Mouse (Mus musculus): ENCODE measurements around the gene Klb. TPM values are rescaled to one million over a fixed set of nuclear protein-coding genes. Genes with fewer than 3 reads are reported as not detected.
A peak's percentile ranks its signal among the peaks of the same experiment; 100 is the strongest.
"Not testable (repeated sequence)": the region's sequence is repeated elsewhere in the genome, so short reads cannot be mapped to it uniquely, and the experiment has no call there.

The Klb gene
- polyA plus RNA-seq (2015; fragmentation: Nextera tagmentation; extraction: Ambion mirVana): 0.08 TPM in 1 of 2 replicates, not detected in the other

GRCm38 (mm10) chr5:65348168-65348567 lies at the start of gene Klb:
Gene Klb, plus strand, starts transcription at chr5:65348314.
- no peak within 1 kb of the TSS; the same call in 1 of the 2 replicates for H3K4me3 ChIP-seq
- H3K9ac ChIP-seq: 0 out of 2 replicates have a peak within 1 kb of the TSS, but pooled peaks have one; percentile 27
- no peak within 1 kb of the TSS for H3K27ac ChIP-seq
- H3K4me2 ChIP-seq (replicated peaks): peak within 1 kb of the TSS; percentile 36
- H3K9me3 ChIP-seq: no peaks in the 10 kb centered on the region
- no peaks in the 10 kb centered on the region for H3K4me1 ChIP-seq
- ATAC-seq (ENCODE audit: low FRiP score, low read depth): no peak
- no peaks in the 10 kb centered on the region for H3K27me3 ChIP-seq
- no peaks in the 10 kb centered on the region for H3K36me3 ChIP-seq
- 56% methylated on average over 15 of the region's 15 CpGs for WGBS

- not testable (repeated sequence) for H3K27me3 ChIP-seq; H3K4me2 ChIP-seq (replicated peaks); H3K4me1 ChIP-seq; H3K4me3 ChIP-seq; H3K9ac ChIP-seq; H3K9me3 ChIP-seq; ATAC-seq (ENCODE audit: low FRiP score, low read depth); H3K27ac ChIP-seq
- H3K36me3 ChIP-seq: peaks cover 60% of the 10 kb centered on the region
- 92% methylated on average over 1 of the region's 1 CpGs for WGBS
Observed at GRCm38 (mm10) chr5:65299623-65300022, 48.5 kb upstream of the Klb start.

DNA sequence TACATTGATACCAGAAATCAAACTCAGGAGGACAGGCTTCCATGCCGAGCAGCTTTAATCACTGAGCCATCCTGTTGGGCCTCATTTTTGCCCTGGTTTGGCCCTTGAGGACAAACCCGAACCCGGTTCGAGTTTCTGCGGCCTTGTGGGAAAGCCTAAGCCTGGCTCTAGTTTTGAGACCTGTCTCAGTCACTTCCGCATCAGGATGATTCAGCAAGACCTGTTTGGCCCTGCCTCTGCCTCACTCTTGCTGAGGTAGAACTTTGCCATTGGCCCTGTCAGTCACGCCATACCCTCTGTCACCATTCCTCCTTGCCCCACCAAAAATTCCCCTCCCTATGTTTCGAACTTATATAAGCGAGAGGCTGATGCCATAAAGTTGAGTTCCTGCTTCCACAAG lies 48.0 kb upstream of the Klb start:
- Histone ChIP-seq H3K27me3 (no peaks in the 10 kb centered on the region), H3K9ac (no peak overlapping the region), H3K36me3 (peaks cover 60% of the 10 kb centered on the region), H3K4me2 (replicated peaks) (no peak overlapping the region), H3K27ac (no peak overlapping the region), H3K4me1 (no peaks in the 10 kb centered on the region), H3K9me3 (no peaks in the 10 kb centered on the region), H3K4me3 (no peak overlapping the region)
- WGBS: 89% methylated on average over 9 of the region's 9 CpGs
- no peak for ATAC-seq (ENCODE audit: low FRiP score, low read depth)

DNA sequence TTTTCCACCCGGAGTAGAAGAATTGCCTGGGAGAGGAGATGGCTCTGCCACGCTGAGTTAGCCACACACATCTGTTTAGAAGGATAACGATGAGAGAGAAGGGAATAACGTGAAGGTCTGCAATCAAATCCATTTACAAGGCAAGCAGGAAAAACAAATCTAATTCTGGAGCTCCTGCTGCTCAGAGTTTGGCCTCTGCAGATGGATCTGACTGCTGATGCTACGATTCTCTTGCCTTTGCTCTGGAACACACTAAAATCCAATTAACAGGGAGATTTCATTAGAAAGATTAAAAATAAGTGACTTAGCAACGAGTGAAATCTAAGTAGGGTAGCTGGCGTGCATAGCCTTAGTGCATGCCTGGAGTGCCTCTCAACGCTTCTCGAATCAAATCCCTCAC lies 42.6 kb upstream of the Klb start:
- no peak overlapping the region for H3K9ac ChIP-seq
- H3K27ac ChIP-seq: no peak overlapping the region
- no peak overlapping the region for H3K4me2 ChIP-seq (replicated peaks)
- H3K9me3 ChIP-seq: no peaks in the 10 kb centered on the region
- WGBS: 70% methylated on average over 9 of the region's 9 CpGs
- H3K27me3 ChIP-seq: no peaks in the 10 kb centered on the region
- no peak overlapping the region for H3K4me3 ChIP-seq
- H3K36me3 ChIP-seq: peaks cover 70% of the 10 kb centered on the region
- no peak for ATAC-seq (ENCODE audit: low FRiP score, low read depth)
- H3K4me1 ChIP-seq: no peaks in the 10 kb centered on the region

DNA sequence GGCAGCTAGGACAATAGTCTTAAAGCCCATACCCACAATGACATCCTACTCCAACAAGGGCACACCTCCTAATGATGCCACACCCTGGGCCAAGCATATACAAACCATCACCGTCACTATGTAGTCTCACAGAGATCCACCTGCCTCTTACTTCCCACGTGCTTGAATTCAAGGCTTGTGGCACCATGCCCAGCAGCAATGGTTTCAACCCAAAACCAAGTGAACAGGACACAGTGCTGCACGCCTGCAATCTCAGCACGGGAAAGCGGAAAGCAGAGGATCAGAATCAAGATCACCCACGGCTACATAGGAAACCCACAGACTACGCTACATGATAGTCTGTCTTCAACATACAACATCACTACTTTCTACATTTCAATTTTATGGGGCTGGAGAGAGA lies 39.9 kb upstream of the Klb start:
- peaks cover 76% of the 10 kb centered on the region for H3K36me3 ChIP-seq
- no peaks in the 10 kb centered on the region for H3K4me1 ChIP-seq
- H3K4me2 ChIP-seq (replicated peaks): no peak overlapping the region
- 96% methylated on average over 7 of the region's 7 CpGs for WGBS
- no peak overlapping the region for H3K4me3 ChIP-seq
- no peaks in the 10 kb centered on the region for H3K9me3 ChIP-seq
- no peak overlapping the region for H3K27ac ChIP-seq
- no peaks in the 10 kb centered on the region for H3K27me3 ChIP-seq
- no peak overlapping the region for H3K9ac ChIP-seq
- no peak for ATAC-seq (ENCODE audit: low FRiP score, low read depth)

- 93% methylated on average over 3 of the region's 3 CpGs for WGBS
- no peak overlapping the region for H3K4me2 ChIP-seq (replicated peaks)
- H3K4me3 ChIP-seq: no peak overlapping the region
- no peaks in the 10 kb centered on the region for H3K27me3 ChIP-seq
- H3K9me3 ChIP-seq: no peaks in the 10 kb centered on the region
- no peak for ATAC-seq (ENCODE audit: low FRiP score, low read depth)
- H3K9ac ChIP-seq: no peak overlapping the region
- H3K4me1 ChIP-seq: no peaks in the 10 kb centered on the region
- peaks cover 80% of the 10 kb centered on the region for H3K36me3 ChIP-seq
- H3K27ac ChIP-seq: no peak overlapping the region
Observed at GRCm38 (mm10) chr5:65308866-65309265, 39.2 kb upstream of the Klb start.

- Histone ChIP-seq H3K4me1 (peaks cover 8% of the 10 kb centered on the region), H3K27ac (no peak overlapping the region), H3K4me3 (no peak overlapping the region), H3K9me3 (no peaks in the 10 kb centered on the region), H3K27me3 (no peaks in the 10 kb centered on the region), H3K4me2 (replicated peaks) (no peak overlapping the region), H3K9ac (no peak overlapping the region), H3K36me3 (peaks cover 47% of the 10 kb centered on the region)
- no peak for ATAC-seq (ENCODE audit: low FRiP score, low read depth)
- 86% methylated on average over 9 of the region's 9 CpGs for WGBS
Observed at GRCm38 (mm10) chr5:65319176-65319575, 28.9 kb upstream of the Klb start.

DNA sequence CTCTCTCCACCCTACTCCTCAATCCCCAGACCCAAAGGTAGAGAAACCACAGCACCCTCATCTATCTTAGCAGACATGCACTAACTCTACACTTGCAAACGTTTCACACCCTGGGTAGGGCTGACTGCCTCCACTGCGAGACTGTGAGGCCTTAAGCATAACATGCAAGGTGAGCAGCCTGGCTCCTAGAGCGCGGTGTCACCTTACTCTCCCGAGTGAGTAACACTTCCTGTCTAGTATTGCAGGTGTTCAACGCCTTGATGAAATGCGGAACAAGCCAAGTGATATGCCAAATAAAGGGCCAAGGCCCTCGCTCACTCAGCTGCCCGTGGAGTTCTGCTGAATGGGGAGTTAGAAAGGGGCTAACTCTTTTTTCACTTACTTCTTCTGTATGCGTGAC lies 25.9 kb upstream of the Klb start:
- Histone ChIP-seq H3K4me1 (peaks cover 8% of the 10 kb centered on the region), H3K36me3 (peaks cover 20% of the 10 kb centered on the region), H3K4me2 (replicated peaks) (no peak overlapping the region), H3K27me3 (no peaks in the 10 kb centered on the region), H3K27ac (no peak overlapping the region), H3K9ac (no peak overlapping the region), H3K9me3 (no peaks in the 10 kb centered on the region), H3K4me3 (no peak overlapping the region)
- ATAC-seq (ENCODE audit: low FRiP score, low read depth): no peak
- 47% methylated on average over 10 of the region's 10 CpGs for WGBS

DNA sequence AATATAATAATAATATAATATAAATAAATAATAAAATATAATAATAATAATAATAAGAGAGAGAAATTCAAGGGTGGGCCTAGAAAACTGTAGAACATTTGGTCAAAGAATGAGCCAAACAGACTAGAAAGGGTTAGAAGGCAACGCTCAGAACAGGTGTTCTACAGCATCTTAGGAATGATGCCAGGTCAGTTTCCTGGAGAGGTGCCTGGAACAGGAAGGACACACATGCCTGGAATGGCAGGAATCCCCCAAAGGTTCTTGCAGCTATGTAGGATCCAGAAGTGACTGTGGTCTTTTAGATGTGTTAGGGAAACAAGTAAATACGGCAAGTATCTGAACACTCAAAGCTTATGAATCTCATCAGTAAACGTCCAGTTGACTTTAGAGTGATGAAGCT lies 23.8 kb upstream of the Klb start:
- no peak for ATAC-seq (ENCODE audit: low FRiP score, low read depth)
- Histone ChIP-seq H3K27ac (no peak overlapping the region), H3K36me3 (peaks cover 1% of the 10 kb centered on the region), H3K9me3 (no peaks in the 10 kb centered on the region), H3K9ac (no peak overlapping the region), H3K27me3 (no peaks in the 10 kb centered on the region), H3K4me1 (peaks cover 8% of the 10 kb centered on the region), H3K4me2 (replicated peaks) (no peak overlapping the region), H3K4me3 (no peak overlapping the region)
- 86% methylated on average over 3 of the region's 3 CpGs for WGBS

DNA sequence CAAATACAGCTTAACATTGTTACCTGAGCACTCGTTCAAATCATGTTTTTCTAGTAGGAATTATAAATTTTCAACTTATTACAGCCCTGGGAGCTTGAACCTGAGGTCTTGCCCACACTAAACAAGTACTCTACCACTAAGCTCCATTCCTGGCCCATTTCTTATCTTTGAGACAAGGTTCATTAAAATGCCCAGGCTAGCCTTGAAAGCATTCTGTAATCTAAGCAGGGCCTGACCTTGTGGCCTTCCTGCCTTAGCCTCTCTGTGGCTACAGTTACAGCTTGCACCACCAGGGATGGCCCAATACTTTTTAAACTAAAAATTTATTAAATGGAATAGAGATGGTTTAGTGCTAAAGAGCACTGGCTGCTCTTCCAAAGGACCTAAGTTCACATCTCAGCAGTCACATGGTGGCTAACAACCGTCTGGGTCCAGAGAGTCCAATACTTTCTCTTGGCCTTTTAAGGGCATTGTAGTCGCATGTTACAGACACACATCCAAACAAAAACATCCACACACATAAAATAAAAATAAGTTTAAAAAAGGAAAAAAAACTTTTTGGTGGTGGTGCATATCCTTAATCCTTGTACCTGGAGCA lies 23.3 kb upstream of the Klb start:
- Histone ChIP-seq H3K36me3 (no peaks in the 10 kb centered on the region; the same call in 1 of the 2 replicates), H3K27ac (no peak overlapping the region), H3K27me3 (no peaks in the 10 kb centered on the region), H3K9ac (no peak overlapping the region), H3K4me3 (no peak overlapping the region), H3K9me3 (no peaks in the 10 kb centered on the region), H3K4me1 (peaks cover 8% of the 10 kb centered on the region), H3K4me2 (replicated peaks) (no peak overlapping the region)
- WGBS: 87% methylated on average over 3 of the region's 3 CpGs
- ATAC-seq (ENCODE audit: low FRiP score, low read depth): no peak

DNA sequence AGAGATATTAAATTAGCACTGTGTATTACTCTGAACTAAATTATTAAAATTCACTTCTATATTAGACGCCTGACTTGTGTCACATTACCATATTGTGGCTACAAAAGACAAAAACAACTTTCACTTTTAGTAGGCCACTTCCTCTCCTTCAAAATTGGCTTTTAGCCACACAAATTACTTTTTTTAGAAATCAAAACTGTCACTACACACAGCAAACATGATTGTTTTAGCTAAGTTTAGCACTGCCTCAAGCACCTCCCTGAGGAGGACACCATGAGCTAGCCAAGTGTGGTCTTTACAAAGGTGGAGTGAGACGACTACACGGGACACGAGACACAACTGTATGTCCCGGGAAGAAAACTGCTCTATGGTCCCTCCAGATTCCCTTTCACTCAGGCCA lies 21.9 kb upstream of the Klb start:
- peaks cover 8% of the 10 kb centered on the region for H3K4me1 ChIP-seq
- WGBS: 82% methylated on average over 5 of the region's 5 CpGs

DNA sequence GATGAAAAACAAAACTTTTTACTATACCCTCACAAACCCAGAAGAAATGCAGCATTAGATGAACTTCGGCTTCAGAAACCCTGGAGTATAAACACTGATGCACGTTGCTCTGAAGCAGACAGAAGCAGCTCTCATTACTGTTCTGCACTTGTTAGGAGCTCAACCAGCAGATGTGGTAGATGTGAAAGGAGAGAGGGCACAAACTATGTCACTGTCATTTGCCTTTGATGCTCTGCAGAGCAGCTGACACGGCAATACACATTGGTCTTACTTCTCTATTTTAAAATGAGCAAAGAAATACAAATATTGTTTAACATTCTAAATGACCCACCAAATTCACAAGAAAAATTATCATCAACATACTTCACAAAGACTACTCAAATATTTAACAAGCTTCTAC lies 18.1 kb upstream of the Klb start:
- no peak for ATAC-seq (ENCODE audit: low FRiP score, low read depth)

More for the DNA sequence above, 21.9 kb upstream of the Klb start:
- H3K4me3 ChIP-seq: no peak overlapping the region
- peaks cover 2% of the 10 kb centered on the region; the same call in 1 of the 2 replicates for H3K36me3 ChIP-seq
- no peak overlapping the region for H3K4me2 ChIP-seq (replicated peaks)
- no peak overlapping the region for H3K27ac ChIP-seq
- H3K9ac ChIP-seq: no peak overlapping the region
- no peaks in the 10 kb centered on the region for H3K9me3 ChIP-seq
- no peaks in the 10 kb centered on the region for H3K27me3 ChIP-seq
- no peak for ATAC-seq (ENCODE audit: low FRiP score, low read depth)

DNA sequence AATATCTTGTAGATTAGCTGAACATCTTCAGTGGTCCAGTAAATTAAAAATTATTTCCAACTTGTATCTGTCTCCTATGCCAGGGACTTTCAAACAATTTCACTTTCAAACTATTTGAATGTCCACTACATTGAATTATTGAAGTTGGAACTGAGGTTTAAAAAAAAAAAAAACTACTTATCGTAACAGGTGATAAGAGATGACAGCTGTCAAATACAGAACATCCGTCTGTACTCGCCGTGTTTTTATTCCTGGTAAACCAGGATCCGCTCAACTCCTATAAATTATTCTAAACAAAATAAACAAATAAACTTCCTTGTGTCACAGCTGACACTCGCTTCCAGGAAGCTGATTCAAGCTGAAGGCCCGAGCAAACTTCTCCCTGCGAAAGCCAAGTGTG lies 13.3 kb upstream of the Klb start:
- Histone ChIP-seq H3K9me3 (peaks cover 4% of the 10 kb centered on the region; the same call in 1 of the 2 replicates), H3K4me3 (peak overlapping the region; percentile 93), H3K9ac (peak overlapping the region; percentile 92), H3K27ac (no peak overlapping the region), H3K4me1 (peaks cover 12% of the 10 kb centered on the region), H3K36me3 (peaks cover 22% of the 10 kb centered on the region), H3K27me3 (no peaks in the 10 kb centered on the region), H3K4me2 (replicated peaks) (peak overlapping the region; percentile 83)
- ATAC-seq (ENCODE audit: low FRiP score, low read depth): no peak
- WGBS: 10% methylated on average over 8 of the region's 8 CpGs

More for the DNA sequence above, 18.1 kb upstream of the Klb start:
- H3K4me2 ChIP-seq (replicated peaks): no peak overlapping the region
- H3K27me3 ChIP-seq: no peaks in the 10 kb centered on the region
- H3K27ac ChIP-seq: no peak overlapping the region
- no peak overlapping the region for H3K9ac ChIP-seq
- H3K9me3 ChIP-seq: peaks cover 4% of the 10 kb centered on the region; the same call in 1 of the 2 replicates
- peaks cover 22% of the 10 kb centered on the region for H3K36me3 ChIP-seq
- 86% methylated on average over 3 of the region's 3 CpGs for WGBS
- H3K4me1 ChIP-seq: peaks cover 12% of the 10 kb centered on the region
- H3K4me3 ChIP-seq: no peak overlapping the region

All from limb, embryonic 13.5 days (tissue).